Mouse (Mus musculus) kidney, adult 2 months (tissue): ENCODE measurements at regions not wholly inside any gene's neighbourhood (a gene's known extent, or its start where the extent isn't known, plus 50 kb on each side); places are given as distances from the start of the nearest gene placed in this dataset.
A peak's percentile ranks its signal among the peaks of the same experiment; 100 is the strongest.

Experiments used
- DNase-seq: peaks from one replicate; pipeline ENCODE4 v3.0.0; 2021
- H3K27ac ChIP-seq: fragments of 200-500 bp; 2 replicates; pipeline ENCODE4 v1.5.1; 2012; ENCODE audit warnings: low read depth, low read length, control low read depth, inconsistent platforms; ENCODE audit not compliant: insufficient read depth
- H3K27me3 ChIP-seq: fragments of 200-500 bp; replicated peaks from 2 replicates; pipeline ENCODE4 v1.6.1; 2012; ENCODE audit warnings: mild to moderate bottlenecking, moderate library complexity, low read length, inconsistent platforms; ENCODE audit not compliant: control insufficient read depth, insufficient read depth
- H3K36me3 ChIP-seq: fragments of 200-500 bp; 2 replicates; pipeline ENCODE4 v1.6.1; 2012; ENCODE audit warnings: mild to moderate bottlenecking, moderate library complexity, low read length, inconsistent platforms; ENCODE audit not compliant: control insufficient read depth, insufficient read depth
- H3K4me1 ChIP-seq: fragments of 200-500 bp; 2 replicates; pipeline ENCODE4 v1.6.1; 2011; ENCODE audit warnings: low read length; ENCODE audit not compliant: control insufficient read depth, insufficient read depth
- H3K4me3 ChIP-seq: fragments of 200-500 bp; 2 replicates; pipeline ENCODE4 v1.5.1; 2011; ENCODE audit warnings: mild to moderate bottlenecking, low read depth, low read length, control low read depth; ENCODE audit not compliant: insufficient read depth
- CTCF ChIP-seq: fragments of 200-500 bp; conservative IDR thresholded peaks from 2 replicates; pipeline ENCODE4 v1.5.1; 2011; ENCODE audit warnings: low read depth, mild to moderate bottlenecking, control low read depth, low read length, moderate library complexity, mixed read lengths; ENCODE audit not compliant: insufficient read depth, insufficient read length
- POLR2A ChIP-seq: fragments of 200-500 bp; IDR thresholded peaks from one replicate; pipeline ENCODE4 v1.6.1; 2011; ENCODE audit warnings: low read depth, low read length, control low read depth
- WGBS: fragments of 180-500 bp; shearing (Covaris S2); methylation state at CpG from one replicate; pipeline ENCODE4 v1.1.7; 2018; 5-methylcytosine and 5-hydroxymethylcytosine counted together

- WGBS: 86% methylated on average over 6 of the region's 6 CpGs
- Histone ChIP-seq H3K36me3 (no peaks in the 10 kb centered on the region), H3K27me3 (no peaks in the 10 kb centered on the region), H3K27ac (no peak overlapping the region), H3K4me3 (no peak overlapping the region), H3K4me1 (0 out of 2 replicates have a peak, but pooled peaks cover 3% of the 10 kb centered on the region)
- DNase-seq: no peak
- no peak for TF ChIP-seq POLR2A
- no peak for TF ChIP-seq CTCF
These were observed 93.6 kb upstream of the Lrig1 start for GRCm38 (mm10) chr6:94793555-94793954.

- Histone ChIP-seq H3K4me1 (0 out of 2 replicates have a peak, but pooled peaks cover 3% of the 10 kb centered on the region), H3K4me3 (no peak overlapping the region), H3K36me3 (no peaks in the 10 kb centered on the region), H3K27ac (no peak overlapping the region), H3K27me3 (no peaks in the 10 kb centered on the region)
- WGBS: 82% methylated on average over 4 of the region's 4 CpGs
- no peak for DNase-seq
- TF ChIP-seq CTCF (no peak), POLR2A (no peak)
These were observed 92.4 kb upstream of the Lrig1 start for GRCm38 (mm10) chr6:94792312-94792711.

GRCm38 (mm10) chr6:94789308-94789763 lies 89.4 kb upstream of the Lrig1 start:
- 38% methylated on average over 5 of the region's 5 CpGs for WGBS

GRCm38 (mm10) chr6:94783471-94783870 lies 83.5 kb upstream of the Lrig1 start:
- Histone ChIP-seq H3K4me3 (no peak overlapping the region), H3K4me1 (0 out of 2 replicates have a peak, but pooled peaks cover 4% of the 10 kb centered on the region), H3K27me3 (no peaks in the 10 kb centered on the region), H3K27ac (no peak overlapping the region), H3K36me3 (no peaks in the 10 kb centered on the region)
- WGBS: 42% methylated on average over 1 of the region's 1 CpGs
- TF ChIP-seq POLR2A: no peak
- no peak for TF ChIP-seq CTCF
- peak; percentile 40 for DNase-seq

More at GRCm38 (mm10) chr6:94789308-94789763, 89.4 kb upstream of the Lrig1 start:
- Histone ChIP-seq H3K27ac (no peak overlapping the region), H3K27me3 (no peaks in the 10 kb centered on the region), H3K4me3 (no peak overlapping the region), H3K4me1 (0 out of 2 replicates have a peak, but pooled peaks cover 3% of the 10 kb centered on the region), H3K36me3 (no peaks in the 10 kb centered on the region)
- DNase-seq: peak; percentile 89
- TF ChIP-seq CTCF: no peak

- no peaks in the 10 kb centered on the region for H3K27me3 ChIP-seq
- no peak overlapping the region for H3K4me3 ChIP-seq
- H3K27ac ChIP-seq: no peak overlapping the region
- 50% methylated on average over 4 of the region's 4 CpGs for WGBS
- TF ChIP-seq POLR2A (no peak), CTCF (no peak)
- no peaks in the 10 kb centered on the region for H3K36me3 ChIP-seq
- no peak for DNase-seq
- 0 out of 2 replicates have a peak, but pooled peaks cover 4% of the 10 kb centered on the region for H3K4me1 ChIP-seq
These were observed 80.7 kb upstream of the Lrig1 start for GRCm38 (mm10) chr6:94780621-94781020.

GRCm38 (mm10) chr6:94779854-94780253 lies 79.9 kb upstream of the Lrig1 start:
- Histone ChIP-seq H3K27me3 (no peaks in the 10 kb centered on the region), H3K36me3 (no peaks in the 10 kb centered on the region), H3K4me1 (0 out of 2 replicates have a peak, but pooled peaks cover 4% of the 10 kb centered on the region), H3K27ac (no peak overlapping the region), H3K4me3 (no peak overlapping the region)
- WGBS: 38% methylated on average over 7 of the region's 7 CpGs
- DNase-seq: peak; percentile 52
- TF ChIP-seq POLR2A (no peak), CTCF (no peak)

- Histone ChIP-seq H3K27ac (no peak overlapping the region), H3K36me3 (no peaks in the 10 kb centered on the region), H3K27me3 (no peaks in the 10 kb centered on the region), H3K4me1 (0 out of 2 replicates have a peak, but pooled peaks cover 4% of the 10 kb centered on the region), H3K4me3 (no peak overlapping the region)
- WGBS: 65% methylated on average over 7 of the region's 7 CpGs
- DNase-seq: no peak
- TF ChIP-seq CTCF (no peak), POLR2A (no peak)
These were observed 79.3 kb upstream of the Lrig1 start for GRCm38 (mm10) chr6:94779213-94779612.
